Mouse (Mus musculus) myocyte (in vitro differentiated cells): Measurements from ENCODE around the gene Nsmf. TPM values are rescaled to one million over a fixed set of nuclear protein-coding genes. Genes with fewer than 3 reads are reported as not detected.

ENCODE experiments used
- H3K27me3 ChIP-seq: one replicate; pipeline ENCODE4 v1.6.1; 2011; ENCODE audit not compliant: control insufficient read depth, insufficient read depth, insufficient read length
- H3K36me3 ChIP-seq: one replicate; pipeline ENCODE4 v1.6.1; 2011; ENCODE audit not compliant: control insufficient read depth, insufficient read depth
- H3K4me2 ChIP-seq: one replicate; pipeline ENCODE4 v1.6.1; 2011; ENCODE audit warnings: low read depth, control low read depth
- H3K4me3 ChIP-seq: one replicate; pipeline ENCODE4 v1.5.1; 2011; ENCODE audit warnings: mild to moderate bottlenecking, control low read depth, moderate library complexity
- H3K79me2 ChIP-seq: one replicate; pipeline ENCODE4 v1.6.1; 2011; ENCODE audit not compliant: control insufficient read depth, insufficient read depth
- H3ac ChIP-seq: one replicate; pipeline ENCODE4 v1.6.1; 2011; ENCODE audit not compliant: control insufficient read depth, insufficient read length
- CEBPB ChIP-seq: IDR thresholded peaks from 2 replicates; pipeline ENCODE4 v1.6.1; 2011; ENCODE audit warnings: mild to moderate bottlenecking, moderate library complexity; ENCODE audit not compliant: poor library complexity, insufficient read depth, severe bottlenecking
- E2F4 ChIP-seq: IDR thresholded peaks from one replicate; pipeline ENCODE4 v1.6.1; 2011; ENCODE audit warnings: mild to moderate bottlenecking, control low read depth, moderate library complexity; ENCODE audit not compliant: insufficient read depth
- MAX ChIP-seq: IDR thresholded peaks from one replicate; pipeline ENCODE4 v1.6.1; 2011; ENCODE audit warnings: low read depth, mild to moderate bottlenecking, control low read depth
- MYOD1 ChIP-seq, 3 experiments: IDR thresholded peaks; one replicate each; pipeline ENCODE4 v1.6.1; 2011; ENCODE audit warnings: control low read depth in 2 of 3, low read depth in 2 of 3, mild to moderate bottlenecking in 2 of 3, moderate library complexity in 1 of 3; ENCODE audit not compliant: insufficient read length in 2 of 3, control insufficient read depth in 1 of 3
- MYOG ChIP-seq, 3 experiments: IDR thresholded peaks; one replicate each; pipeline ENCODE4 v1.6.1; 2011; ENCODE audit warnings: control low read depth in 2 of 3, low read depth in 2 of 3, mild to moderate bottlenecking in 2 of 3; ENCODE audit not compliant: insufficient read length in 2 of 3, control insufficient read depth in 1 of 3, insufficient read depth in 1 of 3
- POLR2A ChIP-seq: IDR thresholded peaks from one replicate; pipeline ENCODE4 v1.6.1; 2011; ENCODE audit warnings: low read depth, mild to moderate bottlenecking, control low read depth, moderate library complexity; ENCODE audit not compliant: insufficient read length
- POLR2AphosphoS2 ChIP-seq: IDR thresholded peaks from one replicate; pipeline ENCODE4 v1.6.1; 2011; ENCODE audit warnings: low read depth, control low read depth; ENCODE audit not compliant: insufficient read length
- REST ChIP-seq: IDR thresholded peaks from one replicate; pipeline ENCODE4 v1.6.1; 2011; ENCODE audit warnings: mild to moderate bottlenecking, control low read depth, moderate library complexity; ENCODE audit not compliant: insufficient read depth, insufficient read length
- SRF ChIP-seq: IDR thresholded peaks from one replicate; pipeline ENCODE4 v1.6.1; 2011; ENCODE audit warnings: low read depth; ENCODE audit not compliant: control insufficient read depth, insufficient read length
- TCF12 ChIP-seq: IDR thresholded peaks from one replicate; pipeline ENCODE4 v1.6.1; 2011; ENCODE audit warnings: mild to moderate bottlenecking, control low read depth; ENCODE audit not compliant: poor library complexity, insufficient read depth, severe bottlenecking
- TCF3 ChIP-seq: IDR thresholded peaks from one replicate; pipeline ENCODE4 v1.6.1; 2011; ENCODE audit warnings: low read depth, control low read depth; ENCODE audit not compliant: insufficient read length
- USF1 ChIP-seq: IDR thresholded peaks from one replicate; pipeline ENCODE4 v1.6.1; 2011; ENCODE audit warnings: low read depth, mild to moderate bottlenecking, control low read depth, moderate library complexity
- polyA plus RNA-seq: library from polyadenylated mRNA; unstranded; fragments of >200 nt; fragmentation: generic; extraction: Trizol; gene quantifications from one replicate; pipeline ENCODE4 v1.2.1, GENCODE M21; 2012; ENCODE audit warnings: missing spikeins

Gene Nsmf
- polyA plus RNA-seq, 1 experiment, result 33.7 TPM

- Histone ChIP-seq H3K4me2 (no peak overlapping the region), H3K4me3 (no peak overlapping the region), H3K79me2 (no peaks in the 10 kb centered on the region), H3K27me3 (no peaks in the 10 kb centered on the region), H3ac (no peak overlapping the region), H3K36me3 (no peaks in the 10 kb centered on the region)
- TF ChIP-seq SRF, result no peak
- peak; percentile 1 for TF ChIP-seq TCF3
- TF ChIP-seq MYOD1 (IDR thresholded peaks at IDR 0.05; ENCODE audit: control insufficient read depth in 1 of 3, insufficient read length in 2 of 3, low read depth in 2 of 3), result peak in 2 of 3 experiments; percentile 47 to 59
- TF ChIP-seq MYOG (IDR thresholded peaks at IDR 0.05; ENCODE audit: control insufficient read depth in 1 of 3, insufficient read depth in 1 of 3, insufficient read length in 2 of 3, low read depth in 2 of 3), result peak in 2 of 3 experiments; percentile 18 to 31
- TF ChIP-seq USF1, result no peak
- no peak for TF ChIP-seq POLR2A
Measured at GRCm38 (mm10) chr2:25034994-25035393, 19.2 kb upstream of the Nsmf start.

GRCm38 (mm10) chr2:25040089-25040488, 14.1 kb upstream of the Nsmf start:
- Histone ChIP-seq H3K4me3 (no peak overlapping the region), H3K27me3 (no peaks in the 10 kb centered on the region), H3K4me2 (no peak overlapping the region), H3ac (no peak overlapping the region), H3K79me2 (no peaks in the 10 kb centered on the region), H3K36me3 (no peaks in the 10 kb centered on the region)
- TF ChIP-seq E2F4 (no peak), POLR2A (no peak), MYOG (IDR thresholded peaks at IDR 0.05; ENCODE audit: control insufficient read depth in 1 of 3, insufficient read depth in 1 of 3, insufficient read length in 2 of 3, low read depth in 2 of 3) (no peak), REST (no peak)

- H3K4me2 ChIP-seq, result no peak overlapping the region
- H3K27me3 ChIP-seq, result no peaks in the 10 kb centered on the region
- no peaks in the 10 kb centered on the region for H3K36me3 ChIP-seq
- H3K4me3 ChIP-seq, result no peak overlapping the region
- TF ChIP-seq E2F4, result no peak
- no peak for TF ChIP-seq CEBPB
- TF ChIP-seq USF1, result no peak
- TF ChIP-seq POLR2A, result no peak
- TF ChIP-seq MYOD1 (IDR thresholded peaks at IDR 0.05; ENCODE audit: control insufficient read depth in 1 of 3, insufficient read length in 2 of 3, low read depth in 2 of 3), result no peak
- TF ChIP-seq MAX, result no peak
- TF ChIP-seq SRF, result no peak
- peaks cover 6% of the 10 kb centered on the region for H3K79me2 ChIP-seq
- H3ac ChIP-seq, result no peak overlapping the region
Measured at GRCm38 (mm10) chr2:25050921-25051320, 3.2 kb upstream of the Nsmf start.

GRCm38 (mm10) chr2:25051450-25051849, 2.7 kb upstream of the Nsmf start:
- TF ChIP-seq POLR2AphosphoS2 (no peak), E2F4 (no peak), REST (no peak), MAX (no peak), TCF12 (no peak), SRF (no peak), MYOG (IDR thresholded peaks at IDR 0.05; ENCODE audit: control insufficient read depth in 1 of 3, insufficient read depth in 1 of 3, insufficient read length in 2 of 3, low read depth in 2 of 3) (no peak), POLR2A (no peak), TCF3 (no peak), USF1 (no peak), CEBPB (no peak), MYOD1 (IDR thresholded peaks at IDR 0.05; ENCODE audit: control insufficient read depth in 1 of 3, insufficient read length in 2 of 3, low read depth in 2 of 3) (no peak)
- peaks cover 6% of the 10 kb centered on the region for H3K79me2 ChIP-seq
- no peak overlapping the region for H3K4me2 ChIP-seq
- H3K27me3 ChIP-seq, result no peaks in the 10 kb centered on the region
- H3K4me3 ChIP-seq, result no peak overlapping the region
- H3ac ChIP-seq, result no peak overlapping the region
- H3K36me3 ChIP-seq, result no peaks in the 10 kb centered on the region

- Histone ChIP-seq H3K4me2 (no peak overlapping the region), H3K27me3 (no peaks in the 10 kb centered on the region), H3ac (no peak overlapping the region), H3K36me3 (no peaks in the 10 kb centered on the region), H3K4me3 (no peak overlapping the region), H3K79me2 (peaks cover 6% of the 10 kb centered on the region)
- TF ChIP-seq SRF (no peak), TCF12 (no peak), MAX (no peak)
Measured at GRCm38 (mm10) chr2:25053101-25053500, 1.1 kb upstream of the Nsmf start.
